Mouse (Mus musculus): ENCODE measurements around the gene Utp14a.

Gene Utp14a

GRCm38 (mm10) chrX:48314530-48315079 is 57.9 kb downstream of the Utp14a start:
- DNase-seq: peak; percentile 89

- no peak for DNase-seq
These were observed 60.8 kb downstream of the Utp14a start for GRCm38 (mm10) chrX:48317444-48317843.

- DNase-seq: no peak
These were observed 61.5 kb downstream of the Utp14a start for GRCm38 (mm10) chrX:48318194-48318593.
